Mouse (Mus musculus): ENCODE measurements at regions not wholly inside any gene's neighbourhood (a gene's known extent, or its start where the extent isn't known, plus 50 kb on each side); places are given as distances from the start of the nearest gene placed in this dataset.

- H3K4me1 ChIP-seq: peaks cover 10% of the 10 kb centered on the region; the same call in 1 of the 2 replicates
- no peaks in the 10 kb centered on the region; the same call in 1 of the 2 replicates for H3K27me3 ChIP-seq
- no peak overlapping the region for H3K9ac ChIP-seq
- peaks cover 9% of the 10 kb centered on the region; the same call in 1 of the 2 replicates for H3K9me3 ChIP-seq (replicated peaks)
- 20% methylated on average over 21 of the region's 21 CpGs for WGBS
- H3K4me2 ChIP-seq (replicated peaks): peak overlapping the region; percentile 44
- no peak overlapping the region for H3K27ac ChIP-seq
- peak; percentile 67 for ATAC-seq (ENCODE audit: low FRiP score)
- peak overlapping the region; percentile 8; the same call in 1 of the 2 replicates for H3K4me3 ChIP-seq
- H3K36me3 ChIP-seq: no peaks in the 10 kb centered on the region
These were observed 69.4 kb upstream of the Ptpn13 start for GRCm38 (mm10) chr5:103355372-103356300.

- Histone ChIP-seq H3K4me1 (peaks cover 21% of the 10 kb centered on the region), H3K27me3 (0 out of 2 replicates have a peak, but pooled peaks cover 2% of the 10 kb centered on the region), H3K4me2 (replicated peaks) (no peak overlapping the region), H3K36me3 (no peaks in the 10 kb centered on the region), H3K9ac (no peak overlapping the region), H3K27ac (no peak overlapping the region), H3K9me3 (replicated peaks) (peaks cover 11% of the 10 kb centered on the region; the same call in 1 of the 2 replicates), H3K4me3 (no peak overlapping the region)
- ATAC-seq (ENCODE audit: low FRiP score): no peak
- WGBS: 35% methylated on average over 2 of the region's 2 CpGs
These were observed 81.1 kb upstream of the Ptpn13 start for GRCm38 (mm10) chr5:103343869-103344268.

GRCm38 (mm10) chr5:103341456-103341855 lies 83.5 kb upstream of the Ptpn13 start:
- 50% methylated on average over 3 of the region's 3 CpGs for WGBS
- Histone ChIP-seq H3K27me3 (0 out of 2 replicates have a peak, but pooled peaks cover 2% of the 10 kb centered on the region), H3K9ac (no peak overlapping the region), H3K27ac (peak overlapping the region; percentile 68; the same call in 1 of the 2 replicates), H3K4me2 (replicated peaks) (no peak overlapping the region), H3K4me1 (peaks cover 32% of the 10 kb centered on the region), H3K36me3 (no peaks in the 10 kb centered on the region), H3K4me3 (no peak overlapping the region), H3K9me3 (replicated peaks) (0 out of 2 replicates have a peak, but pooled peaks cover 7% of the 10 kb centered on the region)
- 0 out of 2 replicates have a peak, but pooled peaks have one; percentile 27 for ATAC-seq (ENCODE audit: low FRiP score)

- no peak overlapping the region for H3K9ac ChIP-seq
- H3K4me1 ChIP-seq: peaks cover 39% of the 10 kb centered on the region
- ATAC-seq (ENCODE audit: low FRiP score): 0 out of 2 replicates have a peak, but pooled peaks have one; percentile 44
- 32% methylated on average over 9 of the region's 9 CpGs for WGBS
- no peak overlapping the region for H3K4me3 ChIP-seq
- H3K27ac ChIP-seq: peak overlapping the region; percentile 68
- H3K27me3 ChIP-seq: 0 out of 2 replicates have a peak, but pooled peaks cover 2% of the 10 kb centered on the region
- peak overlapping the region; percentile 14; the same call in 1 of the 2 replicates for H3K4me2 ChIP-seq (replicated peaks)
- H3K36me3 ChIP-seq: no peaks in the 10 kb centered on the region
- H3K9me3 ChIP-seq (replicated peaks): 0 out of 2 replicates have a peak, but pooled peaks cover 3% of the 10 kb centered on the region
These were observed 84.4 kb upstream of the Ptpn13 start for GRCm38 (mm10) chr5:103340626-103341025.

- no peak overlapping the region for H3K9ac ChIP-seq
- H3K4me1 ChIP-seq: peaks cover 36% of the 10 kb centered on the region
- no peak overlapping the region for H3K4me3 ChIP-seq
- 8% methylated on average over 11 of the region's 11 CpGs for WGBS
- peak overlapping the region; percentile 34 for H3K4me2 ChIP-seq (replicated peaks)
- H3K27me3 ChIP-seq: peaks cover 9% of the 10 kb centered on the region; the same call in 1 of the 2 replicates
- no peaks in the 10 kb centered on the region for H3K36me3 ChIP-seq
- no peaks in the 10 kb centered on the region for H3K9me3 ChIP-seq (replicated peaks)
- peak overlapping the region; percentile 75 for H3K27ac ChIP-seq
- ATAC-seq (ENCODE audit: low FRiP score): peak; percentile 73
These were observed 88.1 kb upstream of the Ptpn13 start for GRCm38 (mm10) chr5:103336689-103337490.

- Histone ChIP-seq H3K27ac (peak overlapping the region; percentile 75), H3K9me3 (replicated peaks) (no peaks in the 10 kb centered on the region), H3K4me2 (replicated peaks) (peak overlapping the region; percentile 34), H3K9ac (no peak overlapping the region), H3K36me3 (no peaks in the 10 kb centered on the region), H3K4me3 (no peak overlapping the region), H3K4me1 (peaks cover 28% of the 10 kb centered on the region), H3K27me3 (peaks cover 9% of the 10 kb centered on the region; the same call in 1 of the 2 replicates)
- peak; percentile 65 for ATAC-seq (ENCODE audit: low FRiP score)
- 17% methylated on average over 12 of the region's 12 CpGs for WGBS
These were observed 88.9 kb upstream of the Ptpn13 start for GRCm38 (mm10) chr5:103335916-103336688.

- Histone ChIP-seq H3K9me3 (replicated peaks) (no peaks in the 10 kb centered on the region), H3K4me3 (no peak overlapping the region), H3K27ac (no peak overlapping the region), H3K4me1 (no peaks in the 10 kb centered on the region), H3K36me3 (no peaks in the 10 kb centered on the region), H3K4me2 (replicated peaks) (no peak overlapping the region), H3K9ac (no peak overlapping the region), H3K27me3 (no peaks in the 10 kb centered on the region)
- 70% methylated on average over 10 of the region's 10 CpGs for WGBS
- no peak for ATAC-seq (ENCODE audit: low FRiP score)
These were observed 98.6 kb upstream of the Ptpn13 start for GRCm38 (mm10) chr5:103326412-103326811.

- Histone ChIP-seq H3K9ac (no peak overlapping the region), H3K27ac (no peak overlapping the region)
- WGBS: 81% methylated on average over 5 of the region's 5 CpGs
These were observed 104.7 kb upstream of the Ptpn13 start for GRCm38 (mm10) chr5:103320341-103320740.

GRCm38 (mm10) chr5:103309806-103310525 lies 98.8 kb upstream of the Mapk10 start:
- H3K9me3 ChIP-seq (replicated peaks): no peaks in the 10 kb centered on the region
- H3K4me1 ChIP-seq: peaks cover 6% of the 10 kb centered on the region
- WGBS: 5% methylated on average over 9 of the region's 9 CpGs
- no peaks in the 10 kb centered on the region for H3K36me3 ChIP-seq
- peak; percentile 89 for ATAC-seq (ENCODE audit: low FRiP score)
- 0 out of 2 replicates have a peak overlapping the region, but pooled peaks have one; percentile 19 for H3K4me2 ChIP-seq (replicated peaks)
- no peak overlapping the region for H3K9ac ChIP-seq
- H3K27me3 ChIP-seq: no peaks in the 10 kb centered on the region
- H3K4me3 ChIP-seq: no peak overlapping the region
- peak overlapping the region; percentile 60 for H3K27ac ChIP-seq

More at GRCm38 (mm10) chr5:103320341-103320740, 104.7 kb upstream of the Ptpn13 start:
- Histone ChIP-seq H3K36me3 (no peaks in the 10 kb centered on the region), H3K4me3 (no peak overlapping the region), H3K4me2 (replicated peaks) (no peak overlapping the region), H3K27me3 (no peaks in the 10 kb centered on the region), H3K9me3 (replicated peaks) (no peaks in the 10 kb centered on the region), H3K4me1 (no peaks in the 10 kb centered on the region)
- no peak for ATAC-seq (ENCODE audit: low FRiP score)

- H3K9ac ChIP-seq: no peak overlapping the region
- 66% methylated on average over 11 of the region's 11 CpGs for WGBS
- no peaks in the 10 kb centered on the region for H3K36me3 ChIP-seq
- H3K4me1 ChIP-seq: peaks cover 6% of the 10 kb centered on the region
- no peak overlapping the region for H3K4me2 ChIP-seq (replicated peaks)
- H3K4me3 ChIP-seq: no peak overlapping the region
- H3K27ac ChIP-seq: no peak overlapping the region
- no peaks in the 10 kb centered on the region for H3K9me3 ChIP-seq (replicated peaks)
- no peak for ATAC-seq (ENCODE audit: low FRiP score)
- H3K27me3 ChIP-seq: no peaks in the 10 kb centered on the region
These were observed 94.7 kb upstream of the Mapk10 start for GRCm38 (mm10) chr5:103305716-103306447.
